Comparison of ENCODE assay signal across 22 mouse cellular contexts in genomic region chr14:58099599-58099998, GRCm38 (mm10). TPM values are rescaled to one million over a fixed set of nuclear protein-coding genes. Genes with fewer than 3 reads are reported as not detected.
A peak's percentile ranks its signal among the peaks of the same experiment; 100 is the strongest.
DNase-seq lines count a peak whose midpoint lies in the region; ATAC-seq lines count a peak whose summit lies in the region.
"Had no signal": no experiment of that assay in that cellular context is flagged by ENCODE, and none has a peak within 500 bp of the region (broad histone marks: within the 10 kb centered on the region; RNA-seq: fewer than 3 reads in every experiment).

No protein-coding gene starts in this region.

- no peaks in the 10 kb centered on the region for H3K9me3 ChIP-seq in forebrain, embryonic 13.5 days (replicated peaks)
- H3K9me3 ChIP-seq in forebrain, embryonic 12.5 days, result no peaks in the 10 kb centered on the region
- no peaks in the 10 kb centered on the region for H3K9me3 ChIP-seq in limb, embryonic 11.5 days (ENCODE audit: control insufficient read depth, low read length)
- no peaks in the 10 kb centered on the region for H3K9me3 ChIP-seq in limb, embryonic 10.5 days (replicated peaks)
- H3K9me3 ChIP-seq: embryonic facial prominence, embryonic 15.5 days; heart, embryonic 12.5 days; hindbrain, embryonic 15.5 days; kidney, embryonic 15.5 days; liver, embryonic 15.5 days; neural tube, embryonic 12.5 days had no signal

- peaks cover 6% of the 10 kb centered on the region; the same call in 1 of the 2 replicates for H3K4me1 ChIP-seq in forebrain, embryonic 13.5 days
- H3K4me1 ChIP-seq in forebrain, embryonic 12.5 days, result no peaks in the 10 kb centered on the region; the same call in 1 of the 2 replicates
- 0 out of 2 replicates have a peak, but pooled peaks cover 3% of the 10 kb centered on the region for H3K4me1 ChIP-seq in limb, embryonic 11.5 days (ENCODE audit: control insufficient read depth, insufficient read depth, low read length)
- no peaks in the 10 kb centered on the region for H3K4me1 ChIP-seq in limb, embryonic 10.5 days
- H3K4me1 ChIP-seq: liver, embryonic 15.5 days; neural tube, embryonic 12.5 days had no signal

- DNase-seq in adrenal gland, adult 2 months, result peak; percentile 23
- DNase-seq in adrenal gland, postnatal 4 days (ENCODE audit: low spot score in 2 of 2), result no peak
- DNase-seq in limb, embryonic 11.5 days (ENCODE audit: low spot score), result peak; percentile 15
- DNase-seq in limb, embryonic 10.5 days (ENCODE audit: low spot score), result no peak
- DNase-seq in spleen, postnatal 36 days (ENCODE audit: low spot score in 2 of 2), result no peak
- DNase-seq in spleen, adult 12 weeks (ENCODE audit: low spot score), result no peak
- DNase-seq: adrenal gland, postnatal 25 days; gastrocnemius, adult 2 months; kidney, postnatal 4 days; layer of hippocampus, adult 9-11 months; right cerebral cortex, postnatal 4 days had no signal

- H3K27me3 ChIP-seq in forebrain, embryonic 13.5 days, result no peaks in the 10 kb centered on the region
- H3K27me3 ChIP-seq in forebrain, embryonic 12.5 days, result no peaks in the 10 kb centered on the region
- H3K27me3 ChIP-seq in limb, embryonic 11.5 days (ENCODE audit: control insufficient read depth, insufficient read depth, low read length), result no peaks in the 10 kb centered on the region
- H3K27me3 ChIP-seq in limb, embryonic 10.5 days (ENCODE audit: low read depth, poor library complexity, severe bottlenecking), result no peaks in the 10 kb centered on the region
- H3K27me3 ChIP-seq: embryonic facial prominence, embryonic 15.5 days; heart, embryonic 12.5 days; hindbrain, embryonic 15.5 days; kidney, embryonic 15.5 days; liver, embryonic 15.5 days; neural tube, embryonic 12.5 days had no signal

- no peak overlapping the region for H3K4me3 ChIP-seq in forebrain, embryonic 13.5 days
- H3K4me3 ChIP-seq in forebrain, embryonic 12.5 days (replicated peaks), result no peak overlapping the region
- no peak overlapping the region for H3K4me3 ChIP-seq in limb, embryonic 11.5 days (ENCODE audit: low read depth, low read length)
- no peak overlapping the region for H3K4me3 ChIP-seq in limb, embryonic 10.5 days
- H3K4me3 ChIP-seq: embryonic facial prominence, embryonic 15.5 days; gastrocnemius, adult 2 months; heart, embryonic 12.5 days; hindbrain, embryonic 15.5 days; kidney, embryonic 15.5 days; liver, embryonic 15.5 days; neural tube, embryonic 12.5 days had no signal

- H3K36me3 ChIP-seq in forebrain, embryonic 13.5 days (ENCODE audit: poor library complexity, severe bottlenecking), result no peaks in the 10 kb centered on the region
- H3K36me3 ChIP-seq in forebrain, embryonic 12.5 days (replicated peaks), result no peaks in the 10 kb centered on the region
- no peaks in the 10 kb centered on the region for H3K36me3 ChIP-seq in limb, embryonic 11.5 days (ENCODE audit: control insufficient read depth, insufficient read depth, low read length)
- no peaks in the 10 kb centered on the region for H3K36me3 ChIP-seq in limb, embryonic 10.5 days
- H3K36me3 ChIP-seq: embryonic facial prominence, embryonic 15.5 days; heart, embryonic 12.5 days; hindbrain, embryonic 15.5 days; kidney, embryonic 15.5 days; liver, embryonic 15.5 days; neural tube, embryonic 12.5 days had no signal

- no peak overlapping the region for H3K9ac ChIP-seq in forebrain, embryonic 13.5 days
- no peak overlapping the region for H3K9ac ChIP-seq in forebrain, embryonic 12.5 days
- H3K9ac ChIP-seq in limb, embryonic 11.5 days (ENCODE audit: low read length), result no peak overlapping the region
- H3K9ac ChIP-seq: embryonic facial prominence, embryonic 15.5 days; heart, embryonic 12.5 days; hindbrain, embryonic 15.5 days; kidney, embryonic 15.5 days; liver, embryonic 15.5 days; neural tube, embryonic 12.5 days had no signal

- no peak overlapping the region for H3K4me2 ChIP-seq in forebrain, embryonic 13.5 days
- H3K4me2 ChIP-seq in forebrain, embryonic 12.5 days, result no peak overlapping the region
- no peak overlapping the region for H3K4me2 ChIP-seq in limb, embryonic 11.5 days (ENCODE audit: low read depth, severe bottlenecking)
- H3K4me2 ChIP-seq: embryonic facial prominence, embryonic 15.5 days; heart, embryonic 12.5 days; hindbrain, embryonic 15.5 days; kidney, embryonic 15.5 days; liver, embryonic 15.5 days; midbrain, embryonic 11.5 days; neural tube, embryonic 12.5 days had no signal

- H3K27ac ChIP-seq in forebrain, embryonic 13.5 days, result no peak overlapping the region
- H3K27ac ChIP-seq in forebrain, embryonic 12.5 days, result no peak overlapping the region
- no peak overlapping the region for H3K27ac ChIP-seq in limb, embryonic 11.5 days (replicated peaks; ENCODE audit: low read depth, low read length)
- no peak overlapping the region for H3K27ac ChIP-seq in limb, embryonic 10.5 days
- H3K27ac ChIP-seq: embryonic facial prominence, embryonic 15.5 days; gastrocnemius, adult 2 months; hindbrain, embryonic 15.5 days; kidney, embryonic 15.5 days; liver, embryonic 15.5 days; neural tube, embryonic 12.5 days had no signal

- ATAC-seq in forebrain, embryonic 13.5 days, result peak; percentile 61; the same call in 1 of the 2 replicates
- ATAC-seq in forebrain, embryonic 12.5 days (ENCODE audit: low FRiP score), result no peak
- no peak for ATAC-seq in limb, embryonic 11.5 days (ENCODE audit: insufficient number of reproducible peaks, low FRiP score, low TSS enrichment, low read depth)
- ATAC-seq: intestine, postnatal 0 days had no signal

- WGBS in forebrain, embryonic 13.5 days, result 90% methylated on average over 8 of the region's 8 CpGs
- WGBS in forebrain, embryonic 12.5 days, result 91% methylated on average over 8 of the region's 8 CpGs
- WGBS in limb, embryonic 11.5 days, result 86% methylated on average over 8 of the region's 8 CpGs
- 90% methylated on average over 8 of the region's 8 CpGs for WGBS in limb, embryonic 10.5 days

RNA-seq across cellular contexts. Expression of gene Fgf9, which starts 29.3 kb away (rescaled TPM):
- 10 to 100 TPM; 17.0 to 19.9 TPM for total RNA-seq in adrenal gland, adult 2 months (2021)
- polyA plus RNA-seq in adrenal gland, adult 2 months (2012; rRNA removed), result 1.6 and 2.3 TPM in 2 replicates
- 10 to 100 TPM; 24.8 to 25.3 TPM for total RNA-seq in adrenal gland, postnatal 4 days (2021)
- 3.3 and 4.3 TPM in 2 replicates for polyA plus RNA-seq in forebrain, embryonic 13.5 days (2015; fragmentation: Nextera tagmentation; extraction: Ambion mirVana)
- polyA plus RNA-seq in forebrain, embryonic 12.5 days (2016; fragmentation: Nextera tagmentation; extraction: Ambion mirVana), result 2.8 and 3.8 TPM in 2 replicates
- polyA plus RNA-seq in limb, embryonic 11.5 days (2014; fragmentation: Nextera tagmentation; extraction: Ambion mirVana), result 9.4 and 11.6 TPM in 2 replicates
- polyA plus RNA-seq in limb, embryonic 10.5 days (2016; fragmentation: Nextera tagmentation; extraction: Ambion mirVana), result 3.0 and 6.5 TPM in 2 replicates
- total RNA-seq: granulocyte monocyte progenitor cell, adult 5-6 weeks had no signal

Comparison
In these comparisons a context has a peak if more than half of its experiments do, and no peak if none do; other contexts are left out.
1. DNase-seq: peak in adrenal gland, adult 2 months (single experiment) and limb, embryonic 11.5 days (single experiment); none in adrenal gland, postnatal 4 days (0 of 2), limb, embryonic 10.5 days (single experiment), spleen, postnatal 36 days (0 of 2) and spleen, adult 12 weeks (single experiment).